8 mouse cellular contexts compared by ENCODE assay signal in genomic region chr7:143007599-143008369, GRCm38 (mm10). TPM values are rescaled to one million over a fixed set of nuclear protein-coding genes. Genes with fewer than 3 reads are reported as not detected.
DNase-seq lines count a peak whose midpoint lies in the region; ATAC-seq and TF ChIP-seq lines count a peak whose summit lies in the region.

No protein-coding gene starts in this region.

- no peaks in the 10 kb centered on the region for H3K27me3 ChIP-seq in forebrain, embryonic 10.5 days (ENCODE audit: poor library complexity, severe bottlenecking)
- H3K27me3 ChIP-seq in heart, embryonic 15.5 days: no peaks in the 10 kb centered on the region
- H3K27me3 ChIP-seq in liver, embryonic 14.5 days (ENCODE audit: control insufficient read depth, insufficient read depth, low read length): no peaks in the 10 kb centered on the region
- no peaks in the 10 kb centered on the region for H3K27me3 ChIP-seq in neural tube, embryonic 11.5 days (ENCODE audit: control insufficient read depth, insufficient read depth, low read length)
- H3K27me3 ChIP-seq in stomach, postnatal 0 days (ENCODE audit: control insufficient read depth, insufficient read depth, low read length): no peaks in the 10 kb centered on the region

- peak overlapping the region; percentile 71 for H3K27ac ChIP-seq in forebrain, embryonic 10.5 days
- peak overlapping the region; percentile 91 for H3K27ac ChIP-seq in heart, embryonic 15.5 days
- H3K27ac ChIP-seq in liver, embryonic 14.5 days: peak overlapping the region; percentile 100
- peak overlapping the region; percentile 65 for H3K27ac ChIP-seq in neural tube, embryonic 11.5 days (ENCODE audit: low read depth, low read length)
- peak overlapping the region; percentile 85 for H3K27ac ChIP-seq in stomach, postnatal 0 days (replicated peaks)

- no peaks in the 10 kb centered on the region for H3K9me3 ChIP-seq in forebrain, embryonic 10.5 days
- H3K9me3 ChIP-seq in heart, embryonic 15.5 days (replicated peaks): no peaks in the 10 kb centered on the region
- H3K9me3 ChIP-seq in liver, embryonic 14.5 days (ENCODE audit: control insufficient read depth, low read length): no peaks in the 10 kb centered on the region
- H3K9me3 ChIP-seq in neural tube, embryonic 11.5 days (ENCODE audit: control insufficient read depth, low read length): no peaks in the 10 kb centered on the region
- no peaks in the 10 kb centered on the region for H3K9me3 ChIP-seq in stomach, postnatal 0 days (ENCODE audit: control insufficient read depth, low read length)

- H3K9ac ChIP-seq in heart, embryonic 15.5 days: no peak overlapping the region
- H3K9ac ChIP-seq in liver, embryonic 14.5 days (replicated peaks): peak overlapping the region; percentile 100
- peak overlapping the region; percentile 24; the same call in 1 of the 2 replicates for H3K9ac ChIP-seq in neural tube, embryonic 11.5 days (ENCODE audit: low read length)
- peak overlapping the region; percentile 35; the same call in 1 of the 2 replicates for H3K9ac ChIP-seq in stomach, postnatal 0 days (ENCODE audit: low read length)

- peak; percentile 98 for TF ChIP-seq CTCF in liver, embryonic 14.5 days (IDR thresholded peaks at IDR 0.05; ENCODE audit: low read depth)
- peak; percentile 95 for TF ChIP-seq CTCF in stomach, postnatal 0 days (IDR thresholded peaks at IDR 0.05; ENCODE audit: low read depth)

- peak; percentile 90 for DNase-seq in c-Kit-negative CD71-positive TER-119-positive erythroid progenitor cells, embryonic 14.5 days (ENCODE audit: low read depth, low spot score)
- DNase-seq in forebrain, embryonic 10.5 days (ENCODE audit: extremely low spot score, low spot score): peak; percentile 88
- peak; percentile 95 to 99 for DNase-seq in kidney, postnatal 25 days
- DNase-seq in liver, embryonic 14.5 days (ENCODE audit: low read depth in 3 of 3, low spot score in 3 of 3): peak; percentile 83 to 89 (median 85)
- peak; percentile 91 for DNase-seq in neural tube, embryonic 11.5 days (ENCODE audit: low spot score)
- peak; percentile 93 for DNase-seq in stomach, postnatal 0 days (ENCODE audit: low spot score)

- peak overlapping the region; percentile 18 for H3K4me3 ChIP-seq in forebrain, embryonic 10.5 days
- H3K4me3 ChIP-seq in heart, embryonic 15.5 days: no peak overlapping the region
- peak overlapping the region; percentile 87 to 94 for H3K4me3 ChIP-seq in liver, embryonic 14.5 days (ENCODE audit: insufficient read depth in 1 of 2, low read depth in 2 of 2, low read length in 2 of 2)
- no peak overlapping the region for H3K4me3 ChIP-seq in neural tube, embryonic 11.5 days (ENCODE audit: low read depth, low read length)
- no peak overlapping the region for H3K4me3 ChIP-seq in stomach, postnatal 0 days (ENCODE audit: low read depth, low read length)

- WGBS in forebrain, embryonic 10.5 days: 42% methylated on average over 17 of the region's 17 CpGs
- WGBS in heart, embryonic 15.5 days: 34% methylated on average over 17 of the region's 17 CpGs
- WGBS in liver, embryonic 14.5 days (ENCODE audit: insufficient replicate concordance): 9% methylated on average over 17 of the region's 17 CpGs
- WGBS in neural tube, embryonic 11.5 days: 42% methylated on average over 17 of the region's 17 CpGs
- WGBS in stomach, postnatal 0 days: 39% methylated on average over 17 of the region's 17 CpGs

- peak overlapping the region; percentile 30 for H3K4me2 ChIP-seq in heart, embryonic 15.5 days
- peak overlapping the region; percentile 99 for H3K4me2 ChIP-seq in liver, embryonic 14.5 days (ENCODE audit: low read depth)
- peak overlapping the region; percentile 14 for H3K4me2 ChIP-seq in neural tube, embryonic 11.5 days (ENCODE audit: low read depth)
- no peak overlapping the region for H3K4me2 ChIP-seq in stomach, postnatal 0 days (replicated peaks; ENCODE audit: low read depth)

- TF ChIP-seq EP300 in liver, embryonic 14.5 days (IDR thresholded peaks at IDR 0.05; ENCODE audit: low read depth): peak; percentile 13; the same call in 1 of the 2 replicates
- TF ChIP-seq EP300 in stomach, postnatal 0 days (optimal IDR thresholded peaks at IDR 0.05): no peak

- H3K4me1 ChIP-seq in forebrain, embryonic 10.5 days: peaks cover 32% of the 10 kb centered on the region
- H3K4me1 ChIP-seq in heart, embryonic 15.5 days (replicated peaks): peaks cover 66% of the 10 kb centered on the region
- H3K4me1 ChIP-seq in liver, embryonic 14.5 days (replicated peaks; ENCODE audit: control insufficient read depth in 2 of 2, insufficient read depth in 2 of 2, low read length in 1 of 2): peaks cover 20 to 45% of the 10 kb centered on the region in 2 experiments
- 0 out of 2 replicates have a peak, but pooled peaks cover 5% of the 10 kb centered on the region for H3K4me1 ChIP-seq in neural tube, embryonic 11.5 days (ENCODE audit: control insufficient read depth, insufficient read depth, low read length)
- H3K4me1 ChIP-seq in stomach, postnatal 0 days (replicated peaks; ENCODE audit: control insufficient read depth, insufficient read depth): peaks cover 13% of the 10 kb centered on the region; the same call in 1 of the 2 replicates

- ATAC-seq in CD4-positive, CD25-positive, alpha-beta regulatory T cell, adult 4 months: peak; percentile 50
- ATAC-seq in heart, embryonic 15.5 days (replicated peaks; ENCODE audit: insufficient number of reproducible peaks, insufficient read depth, low FRiP score, low read depth): peak; percentile 72
- ATAC-seq in liver, embryonic 14.5 days (ENCODE audit: insufficient read depth): peak; percentile 40
- peak; percentile 78 for ATAC-seq in neural tube, embryonic 11.5 days (ENCODE audit: insufficient read depth, low FRiP score, low TSS enrichment)
- ATAC-seq in stomach, postnatal 0 days (ENCODE audit: low FRiP score, low TSS enrichment): peak; percentile 86

- no peaks in the 10 kb centered on the region for H3K36me3 ChIP-seq in forebrain, embryonic 10.5 days (replicated peaks)
- H3K36me3 ChIP-seq in heart, embryonic 15.5 days: no peaks in the 10 kb centered on the region
- peaks cover 15% of the 10 kb centered on the region for H3K36me3 ChIP-seq in liver, embryonic 14.5 days (replicated peaks; ENCODE audit: control insufficient read depth, insufficient read depth, low read depth)
- H3K36me3 ChIP-seq in neural tube, embryonic 11.5 days (ENCODE audit: control insufficient read depth, insufficient read depth, low read length): no peaks in the 10 kb centered on the region
- no peaks in the 10 kb centered on the region for H3K36me3 ChIP-seq in stomach, postnatal 0 days (ENCODE audit: control insufficient read depth, insufficient read depth, low read length)

RNA-seq across cellular contexts. Expression of gene Tspan32, which starts 2.9 kb away (rescaled TPM):
- 100 to 1,000 TPM; 672 to 754 TPM for polyA plus RNA-seq in CD4-positive, CD25-positive, alpha-beta regulatory T cell, adult 4 months (2017; shearing (Covaris generic))
- polyA plus RNA-seq in forebrain, embryonic 10.5 days (2016; fragmentation: Nextera tagmentation; extraction: Ambion mirVana): 6.0 and 6.8 TPM in 2 replicates
- 2.4 and 3.7 TPM in 2 replicates for polyA plus RNA-seq in heart, embryonic 15.5 days (2015; fragmentation: Nextera tagmentation; extraction: Ambion mirVana)
- polyA plus RNA-seq in liver, embryonic 14.5 days (2012; rRNA removed): 40.7 and 47.7 TPM in 2 replicates
- 78.4 and 87.9 TPM in 2 replicates for polyA plus RNA-seq in liver, embryonic 14.5 days (2014; fragmentation: Nextera tagmentation; extraction: Ambion mirVana)
- 4.4 and 4.6 TPM in 2 replicates for polyA plus RNA-seq in neural tube, embryonic 11.5 days (2014; fragmentation: Nextera tagmentation; extraction: Ambion mirVana)
- 0.61 and 0.98 TPM in 2 replicates for polyA plus RNA-seq in stomach, postnatal 0 days (2015; fragmentation: Nextera tagmentation; extraction: Ambion mirVana)

RNA-seq across cellular contexts. Expression of gene Ascl2, which starts 38.7 kb away (rescaled TPM):
- 1 to 10 TPM in 1 of 2 experiments, under 1 TPM in 1; 0.66 to 1.7 TPM for polyA plus RNA-seq in CD4-positive, CD25-positive, alpha-beta regulatory T cell, adult 4 months (2017; shearing (Covaris generic))
- 0.31 and 0.40 TPM in 2 replicates for polyA plus RNA-seq in forebrain, embryonic 10.5 days (2016; fragmentation: Nextera tagmentation; extraction: Ambion mirVana)
- polyA plus RNA-seq in heart, embryonic 15.5 days (2015; fragmentation: Nextera tagmentation; extraction: Ambion mirVana): 0.10 and 0.95 TPM in 2 replicates
- polyA plus RNA-seq in liver, embryonic 14.5 days (2012; rRNA removed): 0.30 and 0.44 TPM in 2 replicates
- 0.19 and 0.36 TPM in 2 replicates for polyA plus RNA-seq in liver, embryonic 14.5 days (2014; fragmentation: Nextera tagmentation; extraction: Ambion mirVana)
- 0.31 and 0.66 TPM in 2 replicates for polyA plus RNA-seq in neural tube, embryonic 11.5 days (2014; fragmentation: Nextera tagmentation; extraction: Ambion mirVana)
- 4.3 and 4.5 TPM in 2 replicates for polyA plus RNA-seq in stomach, postnatal 0 days (2015; fragmentation: Nextera tagmentation; extraction: Ambion mirVana)

RNA-seq across cellular contexts. Expression of gene Cd81, which starts 44.8 kb away (rescaled TPM):
- 100 to 1,000 TPM; 290 to 354 TPM for polyA plus RNA-seq in CD4-positive, CD25-positive, alpha-beta regulatory T cell, adult 4 months (2017; shearing (Covaris generic))
- polyA plus RNA-seq in forebrain, embryonic 10.5 days (2016; fragmentation: Nextera tagmentation; extraction: Ambion mirVana): 225 and 250 TPM in 2 replicates
- 780 and 813 TPM in 2 replicates for polyA plus RNA-seq in heart, embryonic 15.5 days (2015; fragmentation: Nextera tagmentation; extraction: Ambion mirVana)
- 48.0 and 56.2 TPM in 2 replicates for polyA plus RNA-seq in liver, embryonic 14.5 days (2012; rRNA removed)
- 120 and 129 TPM in 2 replicates for polyA plus RNA-seq in liver, embryonic 14.5 days (2014; fragmentation: Nextera tagmentation; extraction: Ambion mirVana)
- 282 and 291 TPM in 2 replicates for polyA plus RNA-seq in neural tube, embryonic 11.5 days (2014; fragmentation: Nextera tagmentation; extraction: Ambion mirVana)
- 372 and 381 TPM in 2 replicates for polyA plus RNA-seq in stomach, postnatal 0 days (2015; fragmentation: Nextera tagmentation; extraction: Ambion mirVana)

Comparison
In these comparisons a context has a peak if more than half of its experiments do, and no peak if none do; other contexts are left out.
1. H3K4me3 ChIP-seq: peak in forebrain, embryonic 10.5 days (single experiment) and liver, embryonic 14.5 days (2 of 2); none in heart, embryonic 15.5 days (single experiment), neural tube, embryonic 11.5 days (single experiment) and stomach, postnatal 0 days (single experiment).
2. RNA of gene Tspan32, which starts 2.9 kb away (polyA plus RNA-seq): 672 to 754 TPM in CD4-positive, CD25-positive, alpha-beta regulatory T cell, adult 4 months; 40.7 to 87.9 TPM in liver, embryonic 14.5 days, 6.0 to 6.8 TPM in forebrain, embryonic 10.5 days, 4.4 to 4.6 TPM in neural tube, embryonic 11.5 days, 2.4 to 3.7 TPM in heart, embryonic 15.5 days and 0.61 to 0.98 TPM in stomach, postnatal 0 days; every median in the first group is over 4 times any median in the second.
3. Peak in every context shown above with its lines, with median percentiles within 50 percentile points of each other: ATAC-seq, DNase-seq and H3K27ac ChIP-seq.